Mouse (Mus musculus): Measurements from ENCODE around the gene Ntng1. TPM values are rescaled to one million over a fixed set of nuclear protein-coding genes. Genes with fewer than 3 reads are reported as not detected.

The Ntng1 gene
- total RNA-seq, 2 experiments from 2014 or later = 0.05 to 0.12 TPM

DNA sequence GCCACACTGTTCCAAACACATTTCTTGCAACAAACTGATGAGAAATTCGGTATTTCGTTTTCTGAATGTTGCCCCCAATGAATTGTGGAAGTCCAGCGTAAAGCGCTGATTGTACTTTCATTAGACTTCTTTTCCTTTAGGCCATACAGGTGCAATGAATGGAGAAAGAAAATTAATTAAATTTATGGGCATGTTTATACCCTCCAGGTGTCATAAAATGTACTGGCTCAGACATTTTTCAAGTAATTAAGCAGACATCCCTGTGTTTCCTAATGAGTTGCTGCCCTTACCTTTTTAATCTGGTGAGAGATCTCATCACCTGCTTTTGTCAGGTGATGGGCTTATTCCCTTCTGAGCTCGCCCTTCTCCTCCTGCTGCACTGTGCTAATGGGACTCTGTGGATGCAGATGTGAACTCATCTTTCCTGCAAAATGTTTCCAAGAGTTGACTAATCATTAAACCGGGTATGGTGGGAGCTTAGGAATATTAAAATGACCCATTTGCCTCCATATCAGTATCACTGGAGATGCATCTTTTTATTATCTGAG is 79.0 kb downstream of the Ntng1 start:
- DNase-seq = no peak
- intact Hi-C loops (cut with DNase I) = no loop called here

DNA sequence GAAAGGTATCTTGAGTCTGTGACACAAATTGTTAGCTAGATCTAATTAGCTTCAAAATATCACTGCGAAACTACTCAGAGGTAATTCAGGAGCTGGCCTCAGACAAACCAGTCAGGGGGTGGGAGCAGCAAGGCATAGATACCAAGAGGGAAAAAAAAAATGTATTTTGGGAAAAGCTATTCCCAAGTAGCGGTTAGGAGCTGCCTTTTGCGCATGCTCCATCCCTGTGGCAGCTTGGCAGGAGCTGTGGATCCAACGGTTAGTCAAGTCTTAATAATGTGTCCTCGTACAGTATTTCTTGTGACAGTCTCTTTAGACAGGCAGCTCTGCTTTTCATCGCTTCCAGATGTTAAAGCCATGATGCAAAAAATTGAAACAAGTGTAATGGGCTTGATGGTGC is 87.9 kb downstream of the Ntng1 start:
- no peak for DNase-seq
- intact Hi-C loops (cut with DNase I) = no loop called here

GRCm38 (mm10) chr3:110055433-110055832 is 88.4 kb downstream of the Ntng1 start:
- DNase-seq = no peak
- intact Hi-C loops (cut with DNase I) = no loop called here

GRCm38 (mm10) chr3:110054125-110054524 is 89.7 kb downstream of the Ntng1 start:
- intact Hi-C loops (cut with DNase I) = no loop called here

GRCm38 (mm10) chr3:110048152-110048551 is 95.7 kb downstream of the Ntng1 start:
- DNase-seq = no peak
- intact Hi-C loops (cut with DNase I) = no loop called here

More at GRCm38 (mm10) chr3:110054125-110054524, 89.7 kb downstream of the Ntng1 start:
- DNase-seq = no peak

DNA sequence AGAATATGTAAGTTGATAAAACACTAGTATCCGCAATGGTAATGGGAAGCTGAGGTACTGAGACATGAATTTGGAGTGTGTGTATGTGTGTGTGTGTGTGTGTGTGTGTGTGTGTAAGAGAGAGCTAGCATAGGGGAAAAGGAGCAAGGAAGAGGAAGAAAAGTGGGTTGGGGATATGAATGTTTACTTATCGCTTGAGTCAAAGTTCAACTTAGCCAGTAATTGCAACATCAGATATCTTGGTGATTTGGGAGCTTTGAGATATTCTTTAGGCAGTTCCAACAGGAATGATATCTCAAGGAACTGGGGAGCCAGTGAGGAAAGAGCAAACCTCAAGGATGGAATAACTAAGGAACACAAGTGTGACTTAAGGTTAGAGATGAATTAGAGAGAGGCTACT is 97.1 kb downstream of the Ntng1 start:
- intact Hi-C loops (cut with DNase I) = no loop called here
- no peak for DNase-seq

GRCm38 (mm10) chr3:110044209-110044608 is 99.6 kb downstream of the Ntng1 start:
- intact Hi-C loops (cut with DNase I) = no loop called here
- no peak for DNase-seq

DNA sequence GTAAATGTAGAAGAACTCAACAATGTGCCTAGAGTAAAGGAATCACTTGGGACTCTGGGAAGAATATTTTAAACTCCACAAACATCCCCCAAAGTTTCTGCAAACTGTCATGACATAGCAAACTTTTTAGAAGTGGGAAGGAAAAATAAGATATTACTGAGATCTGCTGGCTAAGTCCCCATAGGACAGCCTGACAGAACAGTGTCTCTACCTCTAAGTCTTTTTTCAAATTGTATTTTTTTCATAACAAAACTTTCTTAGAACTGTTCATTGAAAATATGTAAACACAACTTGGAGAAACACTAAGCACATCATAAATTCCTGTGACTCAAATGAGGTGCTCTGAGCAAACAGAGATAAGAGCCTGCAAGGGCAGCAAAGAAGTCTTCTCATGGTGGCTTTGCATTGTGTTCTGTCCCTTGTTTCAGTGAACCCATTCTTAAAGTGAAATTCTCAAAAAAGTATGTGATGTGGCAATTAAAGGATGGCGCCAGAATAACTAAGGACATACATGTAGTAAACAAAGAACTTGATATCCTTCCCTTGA is 100.1 kb downstream of the Ntng1 start:
- DNase-seq = no peak
- intact Hi-C loops (cut with DNase I) = no loop called here

DNA sequence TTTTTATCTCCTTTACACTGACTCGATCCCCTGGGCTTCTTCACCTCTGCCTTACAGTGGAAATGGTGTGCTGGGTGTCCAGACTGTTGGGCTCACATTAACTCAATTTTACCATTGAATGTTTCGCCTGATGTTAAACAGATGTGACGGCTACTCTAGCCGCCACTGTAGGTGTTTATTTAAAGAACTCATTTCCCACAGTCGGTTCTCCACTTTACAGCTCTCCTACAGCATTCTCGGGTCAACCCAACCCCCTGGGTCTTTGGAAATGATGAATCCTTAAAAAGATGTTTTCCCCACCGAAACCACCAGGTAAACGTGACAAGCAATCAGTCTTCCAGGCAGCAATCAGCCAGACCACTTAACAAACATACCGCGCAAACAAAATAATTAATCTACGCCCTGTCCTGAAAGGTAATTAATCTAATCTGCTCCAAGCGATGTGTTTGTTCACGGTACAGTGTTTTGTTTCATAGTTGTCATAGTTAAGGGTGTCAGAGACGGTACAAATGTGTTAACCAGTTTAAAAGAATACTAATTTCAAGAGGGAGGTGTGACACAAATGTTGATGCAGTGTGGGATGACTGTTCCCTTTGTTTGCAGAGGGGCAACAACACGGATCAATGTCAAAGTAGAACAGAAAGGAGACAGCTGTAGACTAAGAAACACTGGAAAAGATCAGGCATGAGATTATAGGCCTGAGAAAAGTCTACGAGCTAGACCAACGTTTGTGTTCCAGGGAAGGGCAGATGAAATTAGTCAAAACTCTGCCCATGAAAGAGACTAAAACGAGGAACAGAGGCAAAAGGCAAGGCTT is 120.8 kb downstream of the Ntng1 start:
- intact Hi-C loops (cut with DNase I) = no loop called here
- no peak for DNase-seq

- intact Hi-C loops (cut with DNase I) = no loop called here
- no peak for DNase-seq
Measured at GRCm38 (mm10) chr3:110010870-110011626, 132.8 kb downstream of the Ntng1 start.

GRCm38 (mm10) chr3:110010441-110010840 is 133.4 kb downstream of the Ntng1 start:
- no peak for DNase-seq
- intact Hi-C loops (cut with DNase I) = no loop called here

DNA sequence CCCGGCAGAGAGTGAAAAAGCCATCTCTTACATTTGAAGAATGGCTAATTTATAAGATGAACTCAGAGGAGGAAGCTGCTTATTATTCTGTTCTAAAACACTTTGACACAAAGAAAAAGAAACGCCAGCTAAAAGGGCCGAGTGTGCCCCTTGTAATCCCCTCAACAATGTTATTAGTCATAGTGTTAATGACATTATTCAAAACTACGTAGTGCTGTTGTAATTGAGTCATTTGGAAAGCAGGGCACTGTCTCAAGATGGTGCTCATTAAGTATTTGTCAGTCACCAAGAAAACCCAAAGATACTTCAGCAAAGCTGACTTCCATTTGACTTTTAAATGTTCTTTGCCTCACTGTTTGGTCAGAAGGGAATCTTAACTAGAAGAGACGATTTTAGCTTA is 143.5 kb downstream of the Ntng1 start:
- intact Hi-C loops (cut with DNase I) = no loop called here
- no peak for DNase-seq

GRCm38 (mm10) chr3:109995663-109996024 is 148.2 kb downstream of the Ntng1 start:
- intact Hi-C loops (cut with DNase I) = no loop called here
- DNase-seq = no peak

DNA sequence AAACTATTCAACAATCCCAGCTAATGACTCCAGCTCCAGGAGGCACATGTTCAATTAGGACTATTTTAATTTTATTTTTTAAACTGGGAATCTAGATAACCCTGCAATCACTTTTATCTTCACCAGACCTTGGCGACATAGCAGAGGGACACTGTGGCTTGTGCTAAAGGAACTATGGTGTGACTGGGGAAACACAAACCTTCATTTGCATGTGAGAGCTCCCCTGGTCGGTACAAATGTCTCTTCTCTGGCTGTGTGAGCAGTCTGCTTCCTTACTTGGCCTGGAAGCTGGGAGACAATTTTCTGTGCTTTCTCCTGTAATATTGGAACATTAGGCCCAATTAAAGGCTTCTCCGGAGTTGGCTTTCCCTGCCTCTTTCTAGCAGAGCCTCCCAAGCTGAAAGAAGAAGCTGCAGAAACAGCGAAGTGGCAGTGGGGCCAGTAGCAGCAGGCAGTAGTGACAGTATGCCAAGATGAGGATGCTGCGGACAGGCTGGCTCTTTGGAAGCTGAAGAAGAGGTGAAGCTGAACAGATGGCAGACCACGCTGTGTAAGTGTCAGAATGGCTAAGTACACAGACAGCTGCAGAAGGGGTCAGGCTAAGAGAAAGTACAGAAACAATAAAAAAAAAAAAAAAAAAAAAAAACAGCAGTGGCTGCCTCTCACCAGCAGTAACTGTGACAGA is 148.7 kb downstream of the Ntng1 start:
- DNase-seq = no peak
- intact Hi-C loops (cut with DNase I) = no loop called here

GRCm38 (mm10) chr3:109984086-109984485 is 159.7 kb downstream of the Ntng1 start:
- intact Hi-C loops (cut with DNase I) = no loop called here
- no peak for DNase-seq

- intact Hi-C loops (cut with DNase I) = no loop called here
- no peak for DNase-seq
Measured at GRCm38 (mm10) chr3:109977614-109978013, 166.2 kb downstream of the Ntng1 start.

GRCm38 (mm10) chr3:109975106-109975505 is 168.7 kb downstream of the Ntng1 start:
- intact Hi-C loops (cut with DNase I) = no loop called here
- DNase-seq = no peak

DNA sequence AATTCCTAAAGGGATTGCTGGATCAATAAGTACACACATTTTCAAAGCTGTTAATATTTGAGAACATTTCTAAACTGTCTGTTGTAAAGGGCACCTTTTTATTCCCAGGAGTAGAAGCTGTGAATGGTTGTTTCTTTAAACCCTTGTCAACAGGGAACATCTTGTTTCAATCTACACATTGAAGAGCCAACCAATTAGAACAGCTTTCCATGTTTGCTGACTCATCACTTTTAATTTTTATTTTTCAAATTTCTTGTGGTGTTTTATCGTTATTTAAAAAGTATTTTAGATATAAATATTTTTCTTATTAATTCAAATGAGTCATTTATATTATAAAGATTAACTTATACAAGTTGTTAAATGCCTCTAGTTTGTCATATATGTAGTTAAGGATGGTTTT is 172.3 kb downstream of the Ntng1 start:
- DNase-seq = no peak
- intact Hi-C loops (cut with DNase I) = no loop called here

- intact Hi-C loops (cut with DNase I) = no loop called here
- DNase-seq = no peak
Measured at GRCm38 (mm10) chr3:109970181-109970580, 173.6 kb downstream of the Ntng1 start.

DNA sequence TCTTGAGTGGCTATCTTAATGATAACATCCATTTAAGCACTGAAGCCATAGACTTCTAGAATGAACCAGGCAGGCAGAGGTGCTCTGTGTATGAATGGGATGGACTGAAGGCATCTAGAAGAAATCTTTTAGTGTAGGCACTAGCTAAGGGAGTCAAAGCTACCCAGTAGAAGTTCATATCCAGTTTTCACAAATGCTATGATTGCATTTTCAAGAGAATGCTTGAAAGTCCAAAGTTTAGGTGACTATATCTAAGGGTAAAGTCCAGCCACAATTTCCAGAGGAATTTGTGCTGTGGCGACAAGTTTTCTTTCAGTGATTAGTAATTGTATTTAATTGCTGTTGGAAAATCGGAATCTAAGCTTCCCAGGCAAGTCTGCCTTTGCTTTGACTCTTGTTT is 181.2 kb downstream of the Ntng1 start:
- intact Hi-C loops (cut with DNase I) = no loop called here
- no peak for DNase-seq

GRCm38 (mm10) chr3:109942960-109943359 is 200.9 kb downstream of the Ntng1 start:
- intact Hi-C loops (cut with DNase I) = no loop called here
- no peak for DNase-seq

All from heart, postnatal 14 days (tissue).